Mouse (Mus musculus): ENCODE results near the gene Sh3glb2. TPM values are rescaled to one million over a fixed set of nuclear protein-coding genes. Genes with fewer than 3 reads are reported as not detected.
A peak's percentile ranks its signal among the peaks of the same experiment; 100 is the strongest.

The Sh3glb2 gene
- polyA plus RNA-seq (2016; fragmentation: Nextera tagmentation; extraction: Ambion mirVana), result 76.5 and 90.3 TPM in 2 replicates

DNA sequence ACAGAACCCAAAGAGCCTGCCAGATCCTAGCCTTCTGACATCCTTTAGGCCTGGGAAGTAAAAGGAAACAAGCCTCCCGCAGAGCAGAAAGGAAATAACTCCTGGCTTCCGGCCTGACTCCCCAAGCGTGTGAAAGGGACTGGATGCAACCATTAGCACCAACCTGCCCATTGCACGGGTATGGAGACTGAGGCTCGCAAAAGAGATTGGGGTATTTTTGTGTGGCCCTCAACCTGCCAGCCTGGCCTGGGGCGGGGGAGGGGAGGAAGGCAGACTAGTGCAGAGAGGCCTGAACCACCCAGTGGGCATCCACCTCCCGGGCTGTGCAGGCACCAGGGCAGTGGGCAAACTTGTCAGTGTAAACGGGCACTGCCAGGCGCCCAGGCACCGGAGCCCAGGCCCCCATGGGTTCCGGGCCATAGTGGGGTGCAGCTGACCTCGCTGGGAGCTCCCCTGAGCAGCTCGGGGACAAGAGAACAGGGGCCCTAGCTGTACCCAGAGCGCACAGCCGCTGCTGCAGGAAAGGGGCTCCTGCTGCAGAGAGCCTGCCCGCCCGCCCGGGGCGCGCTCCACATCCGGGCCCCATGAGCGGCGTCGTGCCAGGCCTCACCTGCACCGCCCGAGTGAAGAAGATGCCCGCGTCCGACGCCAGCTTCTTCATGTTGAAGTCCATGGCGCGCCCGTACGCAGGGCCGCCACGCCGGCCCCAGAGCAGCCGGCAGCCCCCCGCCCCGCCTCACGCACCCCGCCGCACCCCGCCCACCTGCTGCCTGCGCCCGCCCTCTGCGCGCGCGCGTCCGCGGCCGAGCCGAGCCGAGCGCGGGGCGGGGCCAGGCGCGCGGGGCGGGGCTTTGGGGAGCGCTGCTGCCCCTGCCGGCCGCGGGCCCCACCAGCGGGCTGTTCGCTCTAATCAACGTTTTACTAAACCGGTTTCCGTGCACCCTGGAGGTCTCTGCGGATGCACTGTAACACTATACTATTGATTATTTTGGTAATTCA lies at the start of gene Sh3glb2:
Gene Sh3glb2 (minus strand): TSS at position 805 of the 999 bp plus-strand sequence.
- Histone ChIP-seq H3K4me1 (peaks cover 33% of the 10 kb centered on the region), H3K36me3 (peaks cover 13% of the 10 kb centered on the region), H3K27me3 (ENCODE audit: low read depth, poor library complexity, severe bottlenecking) (no peaks in the 10 kb centered on the region), H3K9me3 (replicated peaks) (no peaks in the 10 kb centered on the region), H3K27ac (peak within 1 kb of the TSS; percentile 84), H3K4me3 (peak within 1 kb of the TSS; percentile 74)
- 3% methylated on average over 73 of the region's 73 CpGs for WGBS
- peak; percentile 91 for DNase-seq (ENCODE audit: low spot score)

DNA sequence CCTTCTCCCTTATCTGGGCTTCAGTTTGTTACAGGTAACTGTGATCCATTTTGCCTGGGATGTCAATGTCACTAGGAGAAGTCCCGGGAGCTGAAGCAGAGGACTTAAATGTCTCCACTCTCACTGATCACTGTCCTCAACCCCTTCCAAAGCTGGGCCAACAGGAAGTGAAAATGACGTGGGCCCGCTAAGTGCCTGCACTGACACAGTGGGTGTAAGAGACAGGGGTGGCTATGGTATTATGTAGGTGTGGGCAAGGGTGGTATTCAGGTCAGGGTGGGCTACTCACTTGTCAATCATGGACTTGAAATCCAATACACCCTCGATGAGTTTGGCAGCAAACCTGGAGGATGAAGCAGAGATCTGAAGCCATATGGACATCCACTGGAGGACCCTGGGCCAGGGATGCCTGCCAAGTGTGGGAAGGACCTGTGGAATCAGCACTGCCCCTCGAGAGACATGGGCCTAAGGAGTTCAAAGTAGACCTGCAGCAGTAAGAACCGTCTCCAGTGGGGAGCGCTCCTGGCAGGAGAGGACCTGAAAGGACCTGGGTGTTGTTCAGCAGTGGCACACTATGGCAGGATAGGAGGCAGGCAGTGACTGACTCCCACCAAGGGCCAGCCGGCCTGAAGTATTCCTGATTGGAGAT lies 49.4 kb upstream of the Sh3glb2 start:
- 84% methylated on average over 8 of the region's 8 CpGs for WGBS

DNA sequence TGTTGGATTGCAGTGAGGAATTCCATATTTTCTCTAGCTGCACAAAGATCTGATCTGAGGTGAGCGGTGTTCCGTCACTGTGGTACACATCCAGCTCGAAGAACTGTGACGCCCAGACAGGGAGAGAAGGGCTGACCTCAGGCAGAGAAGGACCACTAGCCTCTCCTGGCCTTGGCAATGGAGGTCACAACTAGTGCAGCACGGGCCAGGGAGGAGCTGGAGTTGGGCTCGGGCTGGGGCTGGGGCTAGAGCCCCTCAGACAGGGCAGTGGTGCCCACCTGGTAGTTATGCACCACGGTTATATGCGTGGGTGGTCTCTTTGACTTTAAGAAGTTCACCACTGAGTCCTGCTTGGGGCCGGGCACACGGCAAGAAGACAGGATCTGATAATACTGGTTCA lies 48.6 kb upstream of the Sh3glb2 start:
- H3K27me3 ChIP-seq (ENCODE audit: low read depth, poor library complexity, severe bottlenecking), result no peaks in the 10 kb centered on the region
- H3K36me3 ChIP-seq, result peaks cover 71% of the 10 kb centered on the region
- no peak for DNase-seq (ENCODE audit: low spot score)
- 92% methylated on average over 10 of the region's 10 CpGs for WGBS
- H3K4me3 ChIP-seq, result no peak overlapping the region
- no peak overlapping the region for H3K27ac ChIP-seq
- H3K9me3 ChIP-seq (replicated peaks), result no peaks in the 10 kb centered on the region
- H3K4me1 ChIP-seq, result 0 out of 2 replicates have a peak, but pooled peaks cover 8% of the 10 kb centered on the region

More for the DNA sequence above, 49.4 kb upstream of the Sh3glb2 start:
- no peak overlapping the region for H3K4me3 ChIP-seq
- H3K36me3 ChIP-seq, result peaks cover 63% of the 10 kb centered on the region
- no peaks in the 10 kb centered on the region for H3K9me3 ChIP-seq (replicated peaks)
- 0 out of 2 replicates have a peak, but pooled peaks cover 3% of the 10 kb centered on the region for H3K27me3 ChIP-seq (ENCODE audit: low read depth, poor library complexity, severe bottlenecking)
- no peak for DNase-seq (ENCODE audit: low spot score)
- H3K27ac ChIP-seq, result no peak overlapping the region
- H3K4me1 ChIP-seq, result 0 out of 2 replicates have a peak, but pooled peaks cover 8% of the 10 kb centered on the region

DNA sequence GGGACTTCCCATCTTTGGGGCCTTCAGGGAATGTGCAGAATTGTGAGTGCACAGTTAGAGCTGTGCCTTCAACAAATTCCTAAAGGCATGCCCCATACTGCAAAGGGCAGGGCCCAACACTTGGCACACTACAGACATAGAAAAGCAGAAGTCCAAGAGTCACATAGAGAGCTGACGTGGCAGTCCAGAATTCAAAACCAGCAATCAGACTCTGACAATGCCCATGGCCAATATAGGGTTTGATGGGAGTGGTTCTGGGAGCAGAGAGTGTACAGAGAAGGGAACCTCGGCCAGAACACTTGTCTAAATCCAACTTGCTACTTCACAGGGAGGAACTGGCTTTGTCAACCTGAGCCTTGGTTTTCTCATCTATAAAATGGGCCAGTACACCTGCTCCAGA lies 48.1 kb upstream of the Sh3glb2 start:
- H3K36me3 ChIP-seq, result peaks cover 77% of the 10 kb centered on the region
- no peak for DNase-seq (ENCODE audit: low spot score)
- no peaks in the 10 kb centered on the region for H3K27me3 ChIP-seq (ENCODE audit: low read depth, poor library complexity, severe bottlenecking)
- 92% methylated on average over 2 of the region's 2 CpGs for WGBS
- 0 out of 2 replicates have a peak, but pooled peaks cover 8% of the 10 kb centered on the region for H3K4me1 ChIP-seq
- no peak overlapping the region for H3K27ac ChIP-seq
- H3K4me3 ChIP-seq, result no peak overlapping the region
- no peaks in the 10 kb centered on the region for H3K9me3 ChIP-seq (replicated peaks)

DNA sequence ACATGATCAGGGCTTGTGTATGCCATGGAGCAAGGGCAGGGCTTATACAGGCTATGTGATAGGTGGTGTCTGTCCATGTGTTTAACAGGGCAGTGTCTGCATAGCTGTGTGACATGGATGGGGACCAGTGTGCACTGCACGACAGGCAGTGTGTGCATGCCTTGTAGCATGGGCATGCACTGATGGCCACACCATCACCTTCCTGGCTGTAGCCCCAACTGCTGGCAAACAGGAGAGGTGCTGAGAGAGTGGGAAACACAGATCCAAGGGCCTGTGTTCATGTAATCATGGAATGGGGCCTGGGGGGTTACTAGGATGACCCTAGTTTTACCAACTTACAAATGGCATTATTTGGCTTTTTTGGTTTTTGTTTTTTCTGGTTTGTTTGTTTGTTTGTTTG lies 44.7 kb upstream of the Sh3glb2 start:
- no peak for DNase-seq (ENCODE audit: low spot score)
- Histone ChIP-seq H3K36me3 (peaks cover 93% of the 10 kb centered on the region), H3K27me3 (ENCODE audit: low read depth, poor library complexity, severe bottlenecking) (no peaks in the 10 kb centered on the region), H3K9me3 (replicated peaks) (no peaks in the 10 kb centered on the region), H3K27ac (no peak overlapping the region), H3K4me1 (0 out of 2 replicates have a peak, but pooled peaks cover 13% of the 10 kb centered on the region), H3K4me3 (no peak overlapping the region)
- 89% methylated on average over 1 of the region's 1 CpGs for WGBS

DNA sequence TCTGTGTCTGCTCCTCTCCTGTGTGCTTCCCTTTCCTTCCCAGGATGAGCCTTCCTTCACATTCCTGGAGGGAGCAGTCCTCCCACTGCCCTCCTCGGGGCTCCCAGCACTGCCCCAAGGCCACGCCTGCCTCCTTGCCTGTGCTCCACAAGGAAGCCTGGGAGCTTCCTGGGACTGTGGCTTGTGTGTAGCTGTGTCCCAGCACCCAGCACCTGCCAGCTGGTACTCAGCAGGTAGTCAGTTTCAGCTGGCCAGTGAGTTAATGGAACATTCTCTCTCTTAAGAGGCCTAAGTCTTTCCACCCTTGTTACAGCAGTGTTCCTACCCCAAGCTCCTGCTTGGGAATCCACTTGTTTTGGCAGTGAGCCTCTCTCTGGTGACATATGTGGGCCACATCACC lies 43.7 kb upstream of the Sh3glb2 start:
- no peak overlapping the region for H3K4me3 ChIP-seq
- DNase-seq (ENCODE audit: low spot score), result no peak
- no peaks in the 10 kb centered on the region for H3K27me3 ChIP-seq (ENCODE audit: low read depth, poor library complexity, severe bottlenecking)
- 66% methylated on average over 2 of the region's 2 CpGs for WGBS
- no peak overlapping the region for H3K27ac ChIP-seq
- peaks cover 93% of the 10 kb centered on the region for H3K36me3 ChIP-seq
- no peaks in the 10 kb centered on the region for H3K9me3 ChIP-seq (replicated peaks)
- 0 out of 2 replicates have a peak, but pooled peaks cover 13% of the 10 kb centered on the region for H3K4me1 ChIP-seq

DNA sequence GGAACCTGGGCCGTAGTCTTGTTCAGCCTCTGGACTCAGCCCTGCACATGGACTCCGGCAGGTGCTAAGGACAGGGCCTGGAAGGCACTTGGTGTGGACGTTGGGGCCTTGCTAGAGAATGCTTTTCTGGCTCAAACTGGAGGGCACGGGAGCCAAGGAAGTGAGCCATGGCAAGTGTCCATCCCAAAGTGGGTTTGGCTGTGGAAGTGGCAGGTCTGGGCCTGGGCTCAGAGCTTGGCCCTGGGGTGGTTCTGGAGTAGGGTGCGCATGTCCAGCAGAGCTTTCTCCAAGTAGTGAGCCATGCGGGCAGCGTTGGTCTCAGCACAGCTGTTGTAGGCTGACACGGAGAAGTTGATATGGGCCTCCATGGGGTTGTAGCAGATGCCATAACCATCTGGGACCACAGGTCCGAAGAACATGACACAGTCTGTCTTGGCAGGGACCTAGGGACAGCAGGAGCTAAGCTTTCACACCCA lies 43.3 kb upstream of the Sh3glb2 start:
- H3K9me3 ChIP-seq (replicated peaks), result no peaks in the 10 kb centered on the region
- peaks cover 93% of the 10 kb centered on the region for H3K36me3 ChIP-seq
- H3K4me1 ChIP-seq, result 0 out of 2 replicates have a peak, but pooled peaks cover 13% of the 10 kb centered on the region
- WGBS, result 91% methylated on average over 9 of the region's 9 CpGs
- no peak overlapping the region for H3K27ac ChIP-seq
- H3K27me3 ChIP-seq (ENCODE audit: low read depth, poor library complexity, severe bottlenecking), result no peaks in the 10 kb centered on the region
- no peak overlapping the region for H3K4me3 ChIP-seq
- no peak for DNase-seq (ENCODE audit: low spot score)

DNA sequence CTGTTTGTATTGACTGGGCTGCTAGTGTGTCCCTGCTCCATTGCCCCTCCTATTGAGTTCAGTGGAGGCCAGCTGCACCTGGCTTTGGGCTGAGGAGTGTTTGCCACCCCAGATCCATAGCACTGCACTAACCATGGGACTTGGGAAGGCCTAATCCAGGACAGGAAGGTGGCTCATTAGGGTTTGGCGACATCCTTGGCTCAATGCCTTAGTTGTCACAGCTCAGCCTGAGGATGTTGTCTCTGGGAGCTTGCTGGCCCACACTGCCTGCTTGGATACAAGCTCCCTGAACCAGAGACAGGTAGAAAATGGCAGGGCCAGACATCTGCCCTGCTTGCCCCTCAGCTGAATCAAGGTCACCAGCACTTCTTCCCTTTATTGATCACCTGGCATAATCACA lies 42.4 kb upstream of the Sh3glb2 start:
- Histone ChIP-seq H3K4me1 (0 out of 2 replicates have a peak, but pooled peaks cover 9% of the 10 kb centered on the region), H3K27me3 (ENCODE audit: low read depth, poor library complexity, severe bottlenecking) (no peaks in the 10 kb centered on the region), H3K4me3 (no peak overlapping the region), H3K36me3 (peaks cover 94% of the 10 kb centered on the region), H3K27ac (no peak overlapping the region), H3K9me3 (replicated peaks) (no peaks in the 10 kb centered on the region)
- DNase-seq (ENCODE audit: low spot score), result no peak
- 88% methylated on average over 1 of the region's 1 CpGs for WGBS

DNA sequence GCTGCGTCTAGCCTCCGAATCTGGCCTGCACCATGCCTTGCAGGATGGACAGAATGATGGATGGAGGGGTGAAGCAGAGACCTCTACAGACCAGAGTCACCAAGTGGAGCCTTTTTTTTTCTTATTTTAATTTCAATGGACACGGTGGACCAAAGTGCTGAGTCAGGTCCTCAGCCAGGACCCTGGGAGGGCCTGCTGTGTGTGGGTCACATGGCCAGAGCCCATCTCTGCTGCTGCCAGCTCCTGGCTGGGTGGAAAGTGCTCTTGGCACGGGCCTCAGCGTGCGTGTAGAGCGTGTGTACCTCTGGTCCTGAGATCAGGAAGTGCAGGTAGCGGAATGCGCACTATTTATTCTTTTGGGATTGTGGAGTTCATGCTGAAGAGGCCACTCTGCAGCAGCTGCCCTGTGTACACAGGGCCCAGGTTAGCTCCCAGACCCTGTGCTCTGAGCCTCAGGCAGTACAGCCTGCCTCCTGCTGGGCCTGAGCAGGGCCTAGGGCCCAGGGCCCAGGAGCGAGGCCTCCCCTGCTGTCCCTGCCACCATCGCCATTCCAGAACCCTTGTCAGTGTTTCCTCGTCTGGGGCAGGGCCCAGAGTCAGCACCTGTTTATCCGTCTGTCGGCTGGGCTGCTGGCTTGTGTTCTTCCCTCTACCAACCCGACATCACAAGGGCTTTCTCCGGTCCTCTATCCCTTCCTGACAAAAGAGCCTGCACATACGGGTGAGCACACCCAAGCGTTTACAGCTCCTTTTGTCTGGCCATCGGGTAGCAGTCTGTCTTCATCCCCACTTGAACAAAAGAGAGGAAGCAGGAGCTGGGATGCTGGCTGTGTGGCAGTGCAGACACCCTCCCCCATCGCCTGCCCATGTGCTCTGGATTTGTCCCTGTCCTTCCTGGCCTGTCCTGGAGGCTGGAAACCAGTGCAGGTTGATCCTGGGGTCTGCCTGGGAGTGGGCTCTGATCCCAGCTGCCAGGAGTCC lies 40.3 kb upstream of the Sh3glb2 start:
- Histone ChIP-seq H3K9me3 (replicated peaks) (no peaks in the 10 kb centered on the region), H3K4me1 (0 out of 2 replicates have a peak, but pooled peaks cover 11% of the 10 kb centered on the region)
- DNase-seq (ENCODE audit: low spot score), result no peak

DNA sequence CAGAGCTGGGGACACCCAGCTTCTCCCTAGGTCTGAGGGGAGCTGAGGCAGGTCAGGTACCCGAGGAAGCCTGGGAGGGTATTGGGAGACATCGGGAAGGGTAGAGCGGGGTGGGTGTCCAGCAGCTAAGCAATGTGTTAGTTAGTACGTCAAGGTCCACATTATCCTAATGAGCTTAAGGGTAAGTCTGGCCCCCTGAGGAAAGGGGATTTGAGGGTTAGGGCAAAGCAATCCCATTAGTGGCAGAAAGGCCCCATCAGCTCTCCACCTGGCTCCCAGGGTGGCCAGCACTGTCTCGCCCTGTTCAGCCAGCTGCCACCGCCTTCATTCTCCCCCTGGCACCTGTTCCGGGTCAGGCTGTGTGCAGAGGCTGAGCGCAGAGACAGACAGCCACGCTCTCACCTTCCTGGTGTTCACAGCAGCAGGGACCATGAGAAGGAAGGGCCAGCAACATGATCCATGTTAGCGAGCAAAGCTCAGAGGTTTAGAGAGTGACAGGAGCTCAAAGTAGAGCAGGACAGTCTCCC lies 38.9 kb upstream of the Sh3glb2 start:
- Histone ChIP-seq H3K36me3 (peaks cover 77% of the 10 kb centered on the region), H3K27me3 (ENCODE audit: low read depth, poor library complexity, severe bottlenecking) (no peaks in the 10 kb centered on the region), H3K9me3 (replicated peaks) (no peaks in the 10 kb centered on the region), H3K4me1 (peaks cover 19% of the 10 kb centered on the region), H3K4me3 (no peak overlapping the region), H3K27ac (no peak overlapping the region)
- 93% methylated on average over 10 of the region's 10 CpGs for WGBS
- DNase-seq (ENCODE audit: low spot score), result no peak

More for the DNA sequence above, 40.3 kb upstream of the Sh3glb2 start:
- no peak overlapping the region for H3K4me3 ChIP-seq
- H3K36me3 ChIP-seq, result peaks cover 89% of the 10 kb centered on the region
- WGBS, result 72% methylated on average over 20 of the region's 20 CpGs
- H3K27me3 ChIP-seq (ENCODE audit: low read depth, poor library complexity, severe bottlenecking), result no peaks in the 10 kb centered on the region
- H3K27ac ChIP-seq, result peak overlapping the region; percentile 5; the same call in 1 of the 2 replicates

DNA sequence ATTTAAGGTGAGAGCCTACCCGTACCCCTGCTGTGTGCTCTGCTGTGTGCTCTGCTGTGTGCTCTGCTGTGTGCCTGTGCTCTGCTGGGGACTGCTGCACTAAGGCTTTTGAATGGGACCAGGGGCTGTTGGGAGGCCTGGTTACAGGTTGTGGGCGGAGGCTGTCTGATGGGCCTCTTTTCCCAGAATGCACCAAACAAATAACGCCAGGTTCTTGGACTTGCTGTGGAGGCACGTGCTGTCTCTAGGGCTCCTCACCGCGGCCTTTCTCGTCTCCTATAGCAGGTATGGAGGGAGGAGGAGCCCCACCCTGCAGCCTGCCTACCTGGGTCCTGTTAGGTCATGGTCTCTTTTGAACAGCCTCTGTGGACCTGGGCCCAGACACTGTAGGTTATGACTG lies 37.1 kb upstream of the Sh3glb2 start:
- Histone ChIP-seq H3K27me3 (ENCODE audit: low read depth, poor library complexity, severe bottlenecking) (no peaks in the 10 kb centered on the region), H3K9me3 (replicated peaks) (no peaks in the 10 kb centered on the region), H3K4me3 (no peak overlapping the region), H3K4me1 (peaks cover 25% of the 10 kb centered on the region), H3K27ac (no peak overlapping the region), H3K36me3 (peaks cover 59% of the 10 kb centered on the region)
- WGBS, result 87% methylated on average over 7 of the region's 7 CpGs
- DNase-seq (ENCODE audit: low spot score), result no peak

DNA sequence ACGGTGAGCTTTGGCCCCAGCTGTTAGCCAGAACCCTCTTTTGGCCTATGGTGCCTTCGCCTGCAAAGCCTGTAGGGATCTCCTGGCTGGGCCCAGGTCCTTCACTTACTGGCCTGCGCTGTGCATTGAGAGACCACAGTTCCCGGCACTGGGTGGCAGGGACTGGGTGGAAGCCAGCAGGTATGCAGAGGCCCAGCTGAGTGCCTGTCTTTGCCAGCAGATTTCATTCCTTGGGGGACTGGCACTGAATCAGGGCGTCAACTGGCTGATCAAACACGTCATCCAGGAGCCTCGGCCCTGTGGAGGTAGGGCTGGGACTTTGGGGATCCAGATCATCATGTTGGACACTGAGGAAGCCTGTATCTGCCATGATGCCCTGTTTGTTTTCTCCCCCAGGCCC lies 36.6 kb upstream of the Sh3glb2 start:
- Histone ChIP-seq H3K4me1 (peaks cover 25% of the 10 kb centered on the region), H3K27me3 (ENCODE audit: low read depth, poor library complexity, severe bottlenecking) (no peaks in the 10 kb centered on the region)
- 96% methylated on average over 7 of the region's 7 CpGs for WGBS

More for the DNA sequence above, 36.6 kb upstream of the Sh3glb2 start:
- Histone ChIP-seq H3K4me3 (no peak overlapping the region), H3K36me3 (peaks cover 56% of the 10 kb centered on the region), H3K27ac (no peak overlapping the region), H3K9me3 (replicated peaks) (no peaks in the 10 kb centered on the region)
- no peak for DNase-seq (ENCODE audit: low spot score)

All from limb, embryonic 10.5 days (tissue).